ENCODE assay signal across 23 mouse cellular contexts in genomic region chr5:35960168-35960567, GRCm38 (mm10).
DNase-seq lines count a peak whose midpoint lies in the region; ATAC-seq lines count a peak whose summit lies in the region.
"Had no signal": no experiment of that assay in that cellular context is flagged by ENCODE, and none has a peak within 500 bp of the region (broad histone marks: within the 10 kb centered on the region; RNA-seq: fewer than 3 reads in every experiment).

No protein-coding gene starts in this region.

- DNase-seq in thymus, postnatal 0 days (ENCODE audit: low spot score): peak; percentile 54
- DNase-seq in thymus, adult 18-20 months: no peak
- DNase-seq in c-Kit-positive CD71-negative TER-119-negative erythroid progenitor cells, embryonic 14.5 days (ENCODE audit: low read depth): peak; percentile 40
- DNase-seq in thymus, postnatal 36 days: peak; percentile 15 to 43
- DNase-seq in kidney, postnatal 10 days: no peak
- DNase-seq in adrenal gland, adult 2 months: no peak
- no peak for DNase-seq in cerebellum, adult 8-10 months
- DNase-seq: adrenal gland, postnatal 10 days; B cell, adult 2 months; cerebellum, adult 11-12 months; cerebellum, postnatal 14 days; kidney, adult 18-20 months; kidney, postnatal 4 days; layer of hippocampus, postnatal 36 days; liver, embryonic 13.5 days; lung, adult 18-20 months; lung, postnatal 4 days; right cerebral cortex, postnatal 4 days had no signal

- peak; percentile 81 to 85 for ATAC-seq in hematopoietic stem cell, adult 5-6 weeks (replicated peaks in 1 of 2; ENCODE audit: insufficient read depth in 1 of 2, low FRiP score in 2 of 2, low TSS enrichment in 1 of 2, low read depth in 1 of 2, poor library complexity in 2 of 2, severe bottlenecking in 2 of 2)
- ATAC-seq: forebrain, embryonic 16.5 days; inflammation-experienced regulatory T-cells, adult 6 months; lung, postnatal 0 days; midbrain, embryonic 16.5 days had no signal

Comparison
In these comparisons a context has a peak if more than half of its experiments do, and no peak if none do; other contexts are left out.
1. DNase-seq: peak in thymus, postnatal 0 days (single experiment), c-Kit-positive CD71-negative TER-119-negative erythroid progenitor cells, embryonic 14.5 days (single experiment) and thymus, postnatal 36 days (2 of 2); none in thymus, adult 18-20 months (0 of 2), kidney, postnatal 10 days (single experiment), adrenal gland, adult 2 months (single experiment) and cerebellum, adult 8-10 months (single experiment).